Mouse (Mus musculus) cortical plate, adult 2 months (tissue): ENCODE data around the gene Stat3. TPM values are rescaled to one million over a fixed set of nuclear protein-coding genes. Genes with fewer than 3 reads are reported as not detected.

Experiments
- H3K27ac ChIP-seq: fragments of 200-500 bp; 2 replicates; pipeline ENCODE4 v1.5.1; 2012; ENCODE audit warnings: low read length, control low read depth, inconsistent platforms; ENCODE audit not compliant: insufficient read depth
- H3K4me1 ChIP-seq: fragments of 200-500 bp; 2 replicates; pipeline ENCODE4 v1.6.1; 2011; ENCODE audit warnings: low read length; ENCODE audit not compliant: control insufficient read depth, insufficient read depth
- H3K4me3 ChIP-seq: fragments of 200-500 bp; 2 replicates; pipeline ENCODE4 v1.5.1; 2011; ENCODE audit warnings: mild to moderate bottlenecking, low read length, control low read depth; ENCODE audit not compliant: insufficient read depth
- CTCF ChIP-seq: fragments of 200-500 bp; IDR thresholded peaks from 2 replicates; pipeline ENCODE4 v1.5.1; 2011; ENCODE audit warnings: mild to moderate bottlenecking, control low read depth, low read length; ENCODE audit not compliant: insufficient read depth; ENCODE audit errors: extremely low read depth
- POLR2A ChIP-seq: fragments of 200-500 bp; IDR thresholded peaks from 2 replicates; pipeline ENCODE4 v1.6.1; 2011; ENCODE audit warnings: mild to moderate bottlenecking, low read length, control low read depth; ENCODE audit not compliant: insufficient read depth; ENCODE audit errors: extremely low read depth
- polyA plus RNA-seq: library from polyadenylated mRNA; depleted of rRNA; stranded (reverse); fragments of >200 nt; gene quantifications from 2 replicates; pipeline ENCODE4 v1.2.3, GENCODE M21; 2012; rRNA removed

The Stat3 gene
- polyA plus RNA-seq, 1 experiment: 38.9 TPM

DNA sequence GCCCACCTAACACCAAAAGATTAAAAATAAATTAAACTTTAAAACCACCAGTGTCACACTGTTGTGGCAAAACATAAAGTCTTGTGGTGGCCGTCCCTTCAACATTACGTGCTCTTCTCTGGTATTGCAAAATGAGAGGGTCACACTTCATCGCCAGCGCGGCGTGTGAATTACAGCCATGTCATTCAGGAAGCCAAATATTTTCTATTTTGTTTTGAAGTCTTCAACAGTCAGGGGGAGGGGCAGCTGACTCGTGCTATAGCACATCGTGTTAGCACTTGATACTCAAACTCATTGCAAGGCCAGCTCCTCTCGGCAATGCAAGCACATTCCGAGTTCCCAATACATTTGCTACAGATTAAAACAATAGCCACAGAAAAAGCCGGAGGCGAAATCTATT lies 98.5 kb downstream of the Stat3 start:
- H3K27ac ChIP-seq: no peak overlapping the region
- H3K4me3 ChIP-seq: no peak overlapping the region
- TF ChIP-seq POLR2A (no peak), CTCF (no peak)
- no peaks in the 10 kb centered on the region; the same call in 1 of the 2 replicates for H3K4me1 ChIP-seq

DNA sequence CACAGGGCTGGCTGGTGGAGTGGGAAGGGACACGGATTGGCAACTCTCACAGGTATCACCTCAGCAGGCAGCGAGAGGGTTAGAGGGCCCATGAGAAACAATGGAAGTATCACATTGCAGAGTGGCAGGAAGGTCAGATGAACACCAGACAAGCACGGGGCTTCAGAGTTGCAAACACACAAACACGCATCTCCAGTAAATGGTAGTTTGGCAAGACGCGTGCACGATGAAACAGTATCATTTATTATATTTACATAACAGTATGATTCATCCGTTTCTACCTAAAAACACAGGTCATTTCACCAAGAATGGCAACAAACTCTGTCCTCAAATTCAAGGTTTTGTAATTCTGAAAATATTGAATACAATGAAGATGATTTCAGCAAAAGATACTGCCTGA lies 99.8 kb downstream of the Stat3 start:
- Histone ChIP-seq H3K4me3 (no peak overlapping the region), H3K4me1 (no peaks in the 10 kb centered on the region), H3K27ac (no peak overlapping the region)
- no peak for TF ChIP-seq CTCF
- TF ChIP-seq POLR2A: no peak

DNA sequence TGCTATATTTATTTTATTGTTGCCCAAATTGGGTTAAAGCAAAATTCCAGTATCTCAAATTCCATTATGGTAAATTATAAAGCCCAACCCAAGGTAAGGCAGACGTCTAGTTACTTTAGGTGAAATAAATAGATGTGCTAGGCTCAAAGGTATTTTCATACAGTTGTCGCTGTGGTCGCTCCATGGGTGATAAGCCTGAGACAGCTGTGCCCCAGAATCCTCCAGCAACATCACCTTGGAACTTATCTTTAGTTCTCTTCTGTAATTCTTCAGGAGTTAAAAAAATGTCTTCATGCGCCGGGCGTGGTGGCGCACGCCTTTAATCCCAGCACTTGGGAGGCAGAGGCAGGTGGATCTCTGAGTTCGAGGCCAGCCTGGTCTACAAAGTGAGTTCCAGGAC lies 100.4 kb downstream of the Stat3 start:
- no peak for TF ChIP-seq POLR2A
- no peak for TF ChIP-seq CTCF
- Histone ChIP-seq H3K4me3 (no peak overlapping the region), H3K27ac (no peak overlapping the region), H3K4me1 (no peaks in the 10 kb centered on the region)

DNA sequence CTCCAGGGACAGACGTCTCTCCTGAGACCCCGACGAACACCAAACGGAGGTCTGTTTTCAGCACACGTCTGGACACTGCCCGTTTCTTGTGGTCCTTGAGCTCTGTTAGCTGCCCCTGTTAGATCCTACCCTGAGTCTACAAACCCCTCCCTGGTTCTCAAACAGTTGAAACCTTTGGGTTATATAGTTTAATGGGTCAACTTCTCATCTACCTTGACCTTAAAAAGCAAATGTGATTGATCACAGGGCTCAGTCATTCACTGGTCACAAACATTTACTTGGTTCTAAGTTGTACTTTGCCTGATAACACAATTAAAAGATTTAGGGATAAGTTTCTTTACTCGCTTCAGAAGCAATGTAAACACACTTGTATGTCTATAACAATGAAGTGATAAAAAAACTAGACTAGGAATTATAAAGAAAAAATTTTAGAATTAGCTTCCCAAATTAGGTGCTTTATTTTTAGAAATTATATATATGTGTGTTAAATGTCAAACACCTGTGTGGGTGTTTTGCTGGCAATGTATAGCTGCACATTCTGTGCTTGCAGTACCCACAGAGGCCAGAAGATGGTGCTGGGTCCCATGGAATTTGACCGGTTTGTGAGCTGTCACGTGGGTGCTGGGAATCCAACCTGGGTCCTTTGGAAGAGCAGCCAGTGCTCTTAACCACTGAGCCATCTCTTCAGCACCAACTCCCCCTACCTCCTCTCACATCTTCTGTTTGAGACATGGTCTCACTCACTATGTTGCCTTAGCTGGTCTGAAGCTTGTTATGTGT lies 102.2 kb downstream of the Stat3 start:
- Histone ChIP-seq H3K4me1 (no peaks in the 10 kb centered on the region), H3K4me3 (no peak overlapping the region), H3K27ac (no peak overlapping the region)
- TF ChIP-seq POLR2A (no peak), CTCF (no peak)

Other genes with a start within 250 kb of the Stat3 start
- gene Zfp385c, start 247.1 kb downstream of the Stat3 start, polyA plus RNA-seq: 0.17 and 0.62 TPM in 2 replicates
- gene Dhx58, start 235.3 kb downstream of the Stat3 start, polyA plus RNA-seq: 3.3 and 3.7 TPM in 2 replicates
- 64.4 and 65.2 TPM in 2 replicates for gene Kat2a, start 227.1 kb downstream of the Stat3 start, polyA plus RNA-seq
- gene Hspb9, start 225.7 kb downstream of the Stat3 start, polyA plus RNA-seq: 0.19 TPM in 1 of 2 replicates, not detected in the other
- gene Rab5c, start 201.3 kb downstream of the Stat3 start, polyA plus RNA-seq: 196 and 207 TPM in 2 replicates
- 23.4 and 25.4 TPM in 2 replicates for gene Kcnh4, start 179.6 kb downstream of the Stat3 start, polyA plus RNA-seq
- 0.29 and 0.78 TPM in 2 replicates for gene Hcrt, start 176.6 kb downstream of the Stat3 start, polyA plus RNA-seq
- gene Ghdc, start 168.6 kb downstream of the Stat3 start, polyA plus RNA-seq: 7.5 and 8.6 TPM in 2 replicates
- gene Stat5b, start 88.8 kb downstream of the Stat3 start, polyA plus RNA-seq: 17.3 and 19.7 TPM in 2 replicates
- 1.5 and 2.0 TPM in 2 replicates for gene Stat5a, start 80.2 kb downstream of the Stat3 start, polyA plus RNA-seq
- gene Cavin1, start 31.3 kb upstream of the Stat3 start, polyA plus RNA-seq: 20.0 and 21.1 TPM in 2 replicates
- gene Atp6v0a1, start 69.9 kb upstream of the Stat3 start, polyA plus RNA-seq: 333 and 341 TPM in 2 replicates
- gene Naglu, start 130.5 kb upstream of the Stat3 start, polyA plus RNA-seq: 10.3 and 10.7 TPM in 2 replicates
- 0.21 and 0.42 TPM in 2 replicates for gene Hsd17b1, start 138.9 kb upstream of the Stat3 start, polyA plus RNA-seq
- 34.4 and 35.4 TPM in 2 replicates for gene Coasy, start 143.0 kb upstream of the Stat3 start, polyA plus RNA-seq
- 46.9 and 53.1 TPM in 2 replicates for gene Mlx, start 147.7 kb upstream of the Stat3 start, polyA plus RNA-seq
- gene Psmc3ip, start 155.9 kb upstream of the Stat3 start, polyA plus RNA-seq: 3.5 and 3.8 TPM in 2 replicates
- gene Retreg3, start 180.4 kb upstream of the Stat3 start, polyA plus RNA-seq: 63.2 and 65.7 TPM in 2 replicates
- gene Tubg1, start 180.4 kb upstream of the Stat3 start, polyA plus RNA-seq: 15.2 and 15.3 TPM in 2 replicates
- 57.9 and 61.0 TPM in 2 replicates for gene Tubg2, start 216.4 kb upstream of the Stat3 start, polyA plus RNA-seq
- gene Cntnap1, start 231.0 kb upstream of the Stat3 start, polyA plus RNA-seq: 89.5 and 92.4 TPM in 2 replicates
- 15.1 and 15.8 TPM in 2 replicates for gene Plekhh3, start 231.8 kb upstream of the Stat3 start, polyA plus RNA-seq
- 0.23 and 0.36 TPM in 2 replicates for gene Ccr10, start 235.9 kb upstream of the Stat3 start, polyA plus RNA-seq